10 mouse cellular contexts compared by ENCODE assay signal in genomic region chr7:119513056-119513455, GRCm38 (mm10). TPM values are rescaled to one million over a fixed set of nuclear protein-coding genes. Genes with fewer than 3 reads are reported as not detected.
DNase-seq lines count a peak whose midpoint lies in the region; ATAC-seq lines count a peak whose summit lies in the region.
"Had no signal": no experiment of that assay in that cellular context is flagged by ENCODE, and none has a peak within 500 bp of the region (broad histone marks: within the 10 kb centered on the region; RNA-seq: fewer than 3 reads in every experiment).

No protein-coding gene starts in this region.

- no peaks in the 10 kb centered on the region for H3K36me3 ChIP-seq in midbrain, embryonic 10.5 days
- H3K36me3 ChIP-seq in midbrain, embryonic 15.5 days (replicated peaks): no peaks in the 10 kb centered on the region
- no peaks in the 10 kb centered on the region for H3K36me3 ChIP-seq in midbrain, embryonic 11.5 days (ENCODE audit: control insufficient read depth, insufficient read depth, low read length)
- H3K36me3 ChIP-seq: embryonic facial prominence, embryonic 13.5 days had no signal

- H3K4me2 ChIP-seq in midbrain, embryonic 15.5 days: no peak overlapping the region
- H3K4me2 ChIP-seq in midbrain, embryonic 11.5 days: no peak overlapping the region
- H3K4me2 ChIP-seq: embryonic facial prominence, embryonic 13.5 days had no signal

- ATAC-seq in midbrain, embryonic 15.5 days (replicated peaks): no peak
- peak; percentile 80 for ATAC-seq in frontal cortex, adult (ENCODE audit: low TSS enrichment)
- peak; percentile 62; the same call in 1 of the 2 replicates for ATAC-seq in midbrain, embryonic 11.5 days (ENCODE audit: low FRiP score)
- no peak for ATAC-seq in inflammation-experienced regulatory T-cells, adult 6 months

- H3K27ac ChIP-seq in midbrain, embryonic 10.5 days (replicated peaks): no peak overlapping the region
- no peak overlapping the region for H3K27ac ChIP-seq in midbrain, embryonic 15.5 days
- H3K27ac ChIP-seq in midbrain, embryonic 11.5 days (ENCODE audit: low read depth, low read length): no peak overlapping the region
- H3K27ac ChIP-seq: embryonic facial prominence, embryonic 13.5 days had no signal

- WGBS in midbrain, embryonic 10.5 days: 29% methylated on average over 7 of the region's 7 CpGs
- WGBS in midbrain, embryonic 15.5 days: 26% methylated on average over 7 of the region's 7 CpGs
- WGBS in midbrain, embryonic 11.5 days: 34% methylated on average over 7 of the region's 7 CpGs

- no peaks in the 10 kb centered on the region for H3K9me3 ChIP-seq in midbrain, embryonic 10.5 days (replicated peaks)
- no peaks in the 10 kb centered on the region for H3K9me3 ChIP-seq in midbrain, embryonic 15.5 days
- H3K9me3 ChIP-seq in midbrain, embryonic 11.5 days (ENCODE audit: control insufficient read depth, low read length): no peaks in the 10 kb centered on the region
- H3K9me3 ChIP-seq: embryonic facial prominence, embryonic 13.5 days had no signal

- H3K4me3 ChIP-seq in midbrain, embryonic 10.5 days: no peak overlapping the region
- no peak overlapping the region for H3K4me3 ChIP-seq in midbrain, embryonic 15.5 days
- H3K4me3 ChIP-seq in midbrain, embryonic 11.5 days (ENCODE audit: low read depth, low read length): no peak overlapping the region
- H3K4me3 ChIP-seq: embryonic facial prominence, embryonic 13.5 days had no signal

- no peak overlapping the region for H3K9ac ChIP-seq in midbrain, embryonic 15.5 days
- no peak overlapping the region for H3K9ac ChIP-seq in midbrain, embryonic 11.5 days (ENCODE audit: low read length)
- H3K9ac ChIP-seq: embryonic facial prominence, embryonic 13.5 days had no signal

- DNase-seq in midbrain, embryonic 10.5 days (ENCODE audit: low spot score): peak; percentile 54
- peak; percentile 16 for DNase-seq in c-Kit-positive CD71-positive TER-119-positive erythroid progenitor cells, embryonic 14.5 days (ENCODE audit: low spot score)
- DNase-seq in layer of hippocampus, postnatal 14 days (ENCODE audit: low spot score in 2 of 2): peak; percentile 39 to 53
- DNase-seq in midbrain, embryonic 11.5 days (ENCODE audit: low spot score, missing footprints): peak; percentile 97
- no peak for DNase-seq in gastrocnemius, adult 8-10 months (ENCODE audit: low spot score in 2 of 2)

- H3K4me1 ChIP-seq in midbrain, embryonic 10.5 days: no peaks in the 10 kb centered on the region
- H3K4me1 ChIP-seq in midbrain, embryonic 15.5 days: no peaks in the 10 kb centered on the region
- no peaks in the 10 kb centered on the region for H3K4me1 ChIP-seq in midbrain, embryonic 11.5 days (ENCODE audit: control insufficient read depth, insufficient read depth, low read length)
- H3K4me1 ChIP-seq: embryonic facial prominence, embryonic 13.5 days had no signal

- H3K27me3 ChIP-seq in midbrain, embryonic 10.5 days (ENCODE audit: low read depth, poor library complexity, severe bottlenecking): no peaks in the 10 kb centered on the region
- 0 out of 2 replicates have a peak, but pooled peaks cover 4% of the 10 kb centered on the region for H3K27me3 ChIP-seq in midbrain, embryonic 15.5 days (replicated peaks)
- H3K27me3 ChIP-seq in midbrain, embryonic 11.5 days (ENCODE audit: control insufficient read depth, insufficient read depth, low read length): no peaks in the 10 kb centered on the region
- H3K27me3 ChIP-seq: embryonic facial prominence, embryonic 13.5 days had no signal

RNA-seq across cellular contexts. Expression of gene Acsm5, which starts 6.2 kb away (rescaled TPM):
- polyA plus RNA-seq in midbrain, embryonic 10.5 days (2016; fragmentation: Nextera tagmentation; extraction: Ambion mirVana): not detected in 2 replicates
- 0.15 TPM in 1 of 2 replicates, not detected in the other for polyA plus RNA-seq in midbrain, embryonic 15.5 days (2015; fragmentation: Nextera tagmentation; extraction: Ambion mirVana)
- total RNA-seq in layer of hippocampus, postnatal 14 days (2021): under 1 TPM; 0.12 to 0.36 TPM
- polyA plus RNA-seq in midbrain, embryonic 11.5 days (2014; fragmentation: Nextera tagmentation; extraction: Ambion mirVana): not detected in 2 replicates
- not detected for polyA plus RNA-seq in inflammation-experienced regulatory T-cells, adult 6 months (2017; shearing (Covaris generic))
- 1 to 10 TPM in 2 of 4 experiments, under 1 TPM in 2; 0.48 to 2.5 (median 1.4) TPM for total RNA-seq in gastrocnemius, adult 8-10 months (2022)
- polyA plus RNA-seq: embryonic facial prominence, embryonic 13.5 days; lung, embryonic 16.5 days had no signal

RNA-seq across cellular contexts. Expression of gene Pdilt, which starts 10.2 kb away (rescaled TPM):
- 0.06 TPM in 1 of 2 replicates, not detected in the other for polyA plus RNA-seq in midbrain, embryonic 10.5 days (2016; fragmentation: Nextera tagmentation; extraction: Ambion mirVana)
- polyA plus RNA-seq in midbrain, embryonic 15.5 days (2015; fragmentation: Nextera tagmentation; extraction: Ambion mirVana): not detected in 2 replicates
- not detected for total RNA-seq in layer of hippocampus, postnatal 14 days (2021)
- not detected in 2 replicates for polyA plus RNA-seq in midbrain, embryonic 11.5 days (2014; fragmentation: Nextera tagmentation; extraction: Ambion mirVana)
- not detected for polyA plus RNA-seq in inflammation-experienced regulatory T-cells, adult 6 months (2017; shearing (Covaris generic))
- total RNA-seq in gastrocnemius, adult 8-10 months (2022): not detected
- polyA plus RNA-seq: embryonic facial prominence, embryonic 13.5 days; lung, embryonic 16.5 days had no signal

RNA-seq across cellular contexts. Expression of gene Umod, which starts 34.0 kb away (rescaled TPM):
- polyA plus RNA-seq in midbrain, embryonic 10.5 days (2016; fragmentation: Nextera tagmentation; extraction: Ambion mirVana): not detected in 2 replicates
- polyA plus RNA-seq in midbrain, embryonic 15.5 days (2015; fragmentation: Nextera tagmentation; extraction: Ambion mirVana): not detected in 2 replicates
- total RNA-seq in layer of hippocampus, postnatal 14 days (2021): not detected
- polyA plus RNA-seq in midbrain, embryonic 11.5 days (2014; fragmentation: Nextera tagmentation; extraction: Ambion mirVana): not detected in 2 replicates
- not detected for polyA plus RNA-seq in inflammation-experienced regulatory T-cells, adult 6 months (2017; shearing (Covaris generic))
- not detected for total RNA-seq in gastrocnemius, adult 8-10 months (2022)
- polyA plus RNA-seq: embryonic facial prominence, embryonic 13.5 days; lung, embryonic 16.5 days had no signal

RNA-seq across cellular contexts. Expression of gene Acsm2, which starts 41.1 kb away (rescaled TPM):
- not detected in 2 replicates for polyA plus RNA-seq in midbrain, embryonic 10.5 days (2016; fragmentation: Nextera tagmentation; extraction: Ambion mirVana)
- not detected in 2 replicates for polyA plus RNA-seq in midbrain, embryonic 15.5 days (2015; fragmentation: Nextera tagmentation; extraction: Ambion mirVana)
- total RNA-seq in layer of hippocampus, postnatal 14 days (2021): not detected
- not detected in 2 replicates for polyA plus RNA-seq in midbrain, embryonic 11.5 days (2014; fragmentation: Nextera tagmentation; extraction: Ambion mirVana)
- polyA plus RNA-seq in inflammation-experienced regulatory T-cells, adult 6 months (2017; shearing (Covaris generic)): not detected
- total RNA-seq in gastrocnemius, adult 8-10 months (2022): not detected
- polyA plus RNA-seq: embryonic facial prominence, embryonic 13.5 days; lung, embryonic 16.5 days had no signal

RNA-seq across cellular contexts. Expression of gene Gp2, which starts 54.0 kb away (rescaled TPM):
- polyA plus RNA-seq in midbrain, embryonic 10.5 days (2016; fragmentation: Nextera tagmentation; extraction: Ambion mirVana): not detected in 2 replicates
- polyA plus RNA-seq in midbrain, embryonic 15.5 days (2015; fragmentation: Nextera tagmentation; extraction: Ambion mirVana): not detected in 2 replicates
- total RNA-seq in layer of hippocampus, postnatal 14 days (2021): under 1 TPM; 0.21 to 0.24 TPM
- polyA plus RNA-seq in midbrain, embryonic 11.5 days (2014; fragmentation: Nextera tagmentation; extraction: Ambion mirVana): not detected in 2 replicates
- under 1 TPM in 1 of 3 experiments, not detected in 2; 0.25 TPM for polyA plus RNA-seq in inflammation-experienced regulatory T-cells, adult 6 months (2017; shearing (Covaris generic))
- not detected for total RNA-seq in gastrocnemius, adult 8-10 months (2022)
- polyA plus RNA-seq: embryonic facial prominence, embryonic 13.5 days had no signal

Comparison
In these comparisons a context has a peak if more than half of its experiments do, and no peak if none do; other contexts are left out.
1. ATAC-seq: peak in frontal cortex, adult (single experiment) and midbrain, embryonic 11.5 days (single experiment); none in midbrain, embryonic 15.5 days (single experiment) and inflammation-experienced regulatory T-cells, adult 6 months (single experiment).
2. DNase-seq: peak in midbrain, embryonic 10.5 days (single experiment), c-Kit-positive CD71-positive TER-119-positive erythroid progenitor cells, embryonic 14.5 days (single experiment), layer of hippocampus, postnatal 14 days (2 of 2) and midbrain, embryonic 11.5 days (single experiment); none in gastrocnemius, adult 8-10 months (0 of 2).